Mouse (Mus musculus): ENCODE results near the gene Wdr60.
"Not testable (repeated sequence)": the region's sequence is repeated elsewhere in the genome, so short reads cannot be mapped to it uniquely, and the experiment has no call there.

The Wdr60 gene

GRCm38 (mm10) chr12:116262555-116263341 lies at the start of gene Wdr60:
Gene Wdr60, minus strand, starts transcription at chr12:116263022.
- peak; percentile 71 to 87 for DNase-seq (ENCODE audit: low spot score in 2 of 2)

- no peak for DNase-seq (ENCODE audit: low spot score in 2 of 2)
Observed at GRCm38 (mm10) chr12:116308612-116309011, 45.8 kb upstream of the Wdr60 start.

- DNase-seq (ENCODE audit: low spot score in 2 of 2): no peak
Observed at GRCm38 (mm10) chr12:116307870-116308269, 45.0 kb upstream of the Wdr60 start.

- DNase-seq (ENCODE audit: low spot score in 2 of 2): no peak
Observed at GRCm38 (mm10) chr12:116306042-116306441, 43.2 kb upstream of the Wdr60 start.

- DNase-seq (ENCODE audit: low spot score in 2 of 2): no peak
Observed at GRCm38 (mm10) chr12:116302181-116302580, 39.4 kb upstream of the Wdr60 start.

- no peak for DNase-seq (ENCODE audit: low spot score in 2 of 2)
Observed at GRCm38 (mm10) chr12:116299906-116300305, 37.1 kb upstream of the Wdr60 start.

- DNase-seq (ENCODE audit: low spot score in 2 of 2): no peak
Observed at GRCm38 (mm10) chr12:116293599-116294292, 30.9 kb upstream of the Wdr60 start.

- no peak for DNase-seq (ENCODE audit: low spot score in 2 of 2)
Observed at GRCm38 (mm10) chr12:116293185-116293584, 30.4 kb upstream of the Wdr60 start.

- no peak for DNase-seq (ENCODE audit: low spot score in 2 of 2)
Observed at GRCm38 (mm10) chr12:116283511-116283910, 20.7 kb upstream of the Wdr60 start.

GRCm38 (mm10) chr12:116282856-116283255 lies 20.0 kb upstream of the Wdr60 start:
- DNase-seq (ENCODE audit: low spot score in 2 of 2): no peak

GRCm38 (mm10) chr12:116281427-116282281 lies 18.8 kb upstream of the Wdr60 start:
- DNase-seq (ENCODE audit: low spot score in 2 of 2): peak in 1 of 2 experiments; percentile 21

GRCm38 (mm10) chr12:116280653-116281364 lies 18.0 kb upstream of the Wdr60 start, which contains the start of gene Esyt2:
Gene Esyt2, plus strand, starts transcription at chr12:116281196.
- DNase-seq (ENCODE audit: low spot score in 2 of 2): peak; percentile 99

GRCm38 (mm10) chr12:116280149-116280652 lies 17.4 kb upstream of the Wdr60 start:
- DNase-seq (ENCODE audit: low spot score in 2 of 2): no peak

- DNase-seq (ENCODE audit: low spot score in 2 of 2): no peak
Observed at GRCm38 (mm10) chr12:116279181-116279580, 16.4 kb upstream of the Wdr60 start.

- DNase-seq (ENCODE audit: low spot score in 2 of 2): no peak
Observed at GRCm38 (mm10) chr12:116278541-116278940, 15.7 kb upstream of the Wdr60 start.

GRCm38 (mm10) chr12:116276961-116277360 lies 14.1 kb upstream of the Wdr60 start:
- DNase-seq (ENCODE audit: low spot score in 2 of 2): no peak

- DNase-seq (ENCODE audit: low spot score in 2 of 2): no peak
Observed at GRCm38 (mm10) chr12:116275631-116276030, 12.8 kb upstream of the Wdr60 start.

GRCm38 (mm10) chr12:116275086-116275485 lies 12.3 kb upstream of the Wdr60 start, which contains the start of gene Gm11027:
Gene Gm11027, plus strand, starts transcription at chr12:116275386.
- DNase-seq (ENCODE audit: low spot score in 2 of 2): not testable (repeated sequence)

GRCm38 (mm10) chr12:116273733-116274132 lies 10.9 kb upstream of the Wdr60 start:
- no peak for DNase-seq (ENCODE audit: low spot score in 2 of 2)

- DNase-seq (ENCODE audit: low spot score in 2 of 2): no peak
Observed at GRCm38 (mm10) chr12:116271071-116271470, 8.2 kb upstream of the Wdr60 start.

GRCm38 (mm10) chr12:116270538-116270937 lies 7.7 kb upstream of the Wdr60 start:
- no peak for DNase-seq (ENCODE audit: low spot score in 2 of 2)
